Mouse (Mus musculus) G1E (cell line): Measurements from ENCODE around the gene D5Ertd579e. TPM values are rescaled to one million over a fixed set of nuclear protein-coding genes. Genes with fewer than 3 reads are reported as not detected.

ENCODE experiments used
- ATAC-seq: 2 replicates; pipeline ENCODE4 v1.8.0; 2016; ENCODE audit warnings: mild to moderate bottlenecking; ENCODE audit not compliant: insufficient number of reproducible peaks, poor library complexity, low FRiP score, severe bottlenecking; ENCODE audit errors: extremely low read depth
- DNase-seq: peaks from one replicate; pipeline ENCODE4 v3.0.0; 2012; ENCODE audit warnings: low spot score
- H3K27me3 ChIP-seq: 2 replicates; pipeline ENCODE4 v1.6.1; 2012; ENCODE audit warnings: mild to moderate bottlenecking, low read length, inconsistent platforms; ENCODE audit not compliant: insufficient read depth
- H3K36me3 ChIP-seq: replicated peaks from 2 replicates; pipeline ENCODE3; 2012; ENCODE audit warnings: mild to moderate bottlenecking, inconsistent platforms
- H3K4me1 ChIP-seq: 2 replicates; pipeline ENCODE4 v1.6.1; 2012; ENCODE audit warnings: low read depth, low read length, inconsistent platforms, mixed read lengths; ENCODE audit not compliant: insufficient read depth
- H3K4me3 ChIP-seq: 2 replicates; pipeline ENCODE4 v1.5.1; 2012; ENCODE audit warnings: low read depth, mild to moderate bottlenecking, inconsistent platforms, low read length, moderate library complexity, mixed read lengths
- H3K9me3 ChIP-seq: replicated peaks from 2 replicates; pipeline ENCODE4 v1.6.1; 2012; ENCODE audit warnings: inconsistent platforms
- CTCF ChIP-seq: IDR thresholded peaks from 2 replicates; pipeline ENCODE4 v1.5.1; 2012; ENCODE audit warnings: low read depth, low read length, inconsistent platforms, mixed read lengths
- GATA1 ChIP-seq: IDR thresholded peaks from 2 replicates; pipeline ENCODE4 v1.6.1; 2012; ENCODE audit warnings: borderline replicate concordance, low read length, inconsistent platforms, mixed read lengths
- GATA2 ChIP-seq: IDR thresholded peaks from 2 replicates; pipeline ENCODE4 v1.6.1; 2012; ENCODE audit warnings: low read depth, low read length, inconsistent platforms, borderline replicate concordance
- POLR2AphosphoS5 ChIP-seq: IDR thresholded peaks from 2 replicates; pipeline ENCODE4 v1.6.1; 2012; ENCODE audit warnings: low read depth, low read length, inconsistent platforms; ENCODE audit not compliant: insufficient replicate concordance
- TAL1 ChIP-seq: conservative IDR thresholded peaks from 2 replicates; pipeline ENCODE4 v1.6.1; 2012; ENCODE audit warnings: low read depth, low read length, inconsistent platforms, mixed read lengths
- polyA plus RNA-seq: library from polyadenylated mRNA; stranded (reverse); fragments of >175 nt; gene quantifications from 2 replicates; pipeline ENCODE4 v1.2.3, GENCODE M21; 2012
- total RNA-seq, 2 experiments: library from RNA; stranded (forward) in 1 of 2; stranded (reverse) in 1 of 2; fragments of 200-1000 nt in 1 of 2; fragments of >200 nt in 1 of 2; fragmentation: Nextera tagmentation in 1 of 2; gene quantifications; 2 replicates each; pipeline ENCODE4 v1.2.3; 2014 to 2017

The D5Ertd579e gene
- total and polyA plus RNA-seq, 3 experiments, result 3.5 to 39.4 (median 27.5) TPM

GRCm38 (mm10) chr5:36696504-36697300 is 878 bp upstream of the D5Ertd579e start:
- TF ChIP-seq GATA2 (no peak), POLR2AphosphoS5 (no peak), CTCF (no peak), TAL1 (no peak), GATA1 (no peak)
- Histone ChIP-seq H3K36me3 (peaks cover 16% of the 10 kb centered on the region), H3K4me1 (peaks cover 53% of the 10 kb centered on the region), H3K4me3 (no peak overlapping the region; the same call in 1 of the 2 replicates), H3K27me3 (peaks cover 35% of the 10 kb centered on the region), H3K9me3 (no peaks in the 10 kb centered on the region)
- DNase-seq, result no peak
- ATAC-seq, result no peak

GRCm38 (mm10) chr5:36695005-36695404 is 819 bp downstream of the D5Ertd579e start:
- no peaks in the 10 kb centered on the region for H3K9me3 ChIP-seq
- peaks cover 26% of the 10 kb centered on the region for H3K36me3 ChIP-seq
- ATAC-seq (no peak), DNase-seq (no peak)
- H3K4me1 ChIP-seq, result peaks cover 50% of the 10 kb centered on the region
- peak overlapping the region; percentile 87 for H3K4me3 ChIP-seq
- H3K27me3 ChIP-seq, result peaks cover 20% of the 10 kb centered on the region
- TF ChIP-seq POLR2AphosphoS5 (no peak), TAL1 (no peak), GATA2 (no peak), CTCF (no peak), GATA1 (no peak)

GRCm38 (mm10) chr5:36693651-36694050 is 2.2 kb downstream of the D5Ertd579e start:
- peaks cover 10% of the 10 kb centered on the region for H3K27me3 ChIP-seq
- no peaks in the 10 kb centered on the region for H3K9me3 ChIP-seq
- TF ChIP-seq GATA2 (no peak), TAL1 (no peak), GATA1 (no peak), POLR2AphosphoS5 (no peak), CTCF (no peak)
- peaks cover 31% of the 10 kb centered on the region for H3K36me3 ChIP-seq
- ATAC-seq, result no peak
- DNase-seq, result no peak
- peaks cover 40% of the 10 kb centered on the region for H3K4me1 ChIP-seq
- no peak overlapping the region for H3K4me3 ChIP-seq

- Histone ChIP-seq H3K4me3 (no peak overlapping the region), H3K9me3 (no peaks in the 10 kb centered on the region), H3K36me3 (peaks cover 46% of the 10 kb centered on the region), H3K4me1 (peaks cover 26% of the 10 kb centered on the region), H3K27me3 (no peaks in the 10 kb centered on the region)
- TF ChIP-seq POLR2AphosphoS5 (no peak), CTCF (no peak), TAL1 (no peak), GATA2 (no peak), GATA1 (no peak)
- ATAC-seq (no peak), DNase-seq (no peak)
Observed at GRCm38 (mm10) chr5:36691423-36691822, 4.4 kb downstream of the D5Ertd579e start.

- Histone ChIP-seq H3K4me1 (peaks cover 16% of the 10 kb centered on the region), H3K9me3 (no peaks in the 10 kb centered on the region), H3K36me3 (peaks cover 30% of the 10 kb centered on the region), H3K27me3 (no peaks in the 10 kb centered on the region), H3K4me3 (no peak overlapping the region)
- TF ChIP-seq CTCF (no peak), GATA2 (no peak), TAL1 (no peak), GATA1 (no peak), POLR2AphosphoS5 (no peak)
- ATAC-seq, result no peak
- DNase-seq, result no peak
Observed at GRCm38 (mm10) chr5:36685170-36685569, 10.7 kb downstream of the D5Ertd579e start.

GRCm38 (mm10) chr5:36683586-36683985 is 12.2 kb downstream of the D5Ertd579e start:
- ATAC-seq, result no peak
- Histone ChIP-seq H3K4me1 (peaks cover 23% of the 10 kb centered on the region), H3K36me3 (peaks cover 24% of the 10 kb centered on the region), H3K4me3 (no peak overlapping the region), H3K27me3 (no peaks in the 10 kb centered on the region), H3K9me3 (no peaks in the 10 kb centered on the region)
- no peak for TF ChIP-seq TAL1
- no peak for TF ChIP-seq GATA1
- TF ChIP-seq CTCF, result no peak
- TF ChIP-seq GATA2, result no peak
- no peak for TF ChIP-seq POLR2AphosphoS5
- DNase-seq, result no peak
